Mouse (Mus musculus) layer of hippocampus, adult 11-12 months (tissue): Measurements from ENCODE around the gene Nlrp6.
"Not testable (repeated sequence)": the region's sequence is repeated elsewhere in the genome, so short reads cannot be mapped to it uniquely, and the experiment has no call there.

Source experiments
- DNase-seq: peaks from one replicate; pipeline ENCODE4 v3.0.0; 2022; ENCODE audit warnings: low spot score

Gene Nlrp6

DNA sequence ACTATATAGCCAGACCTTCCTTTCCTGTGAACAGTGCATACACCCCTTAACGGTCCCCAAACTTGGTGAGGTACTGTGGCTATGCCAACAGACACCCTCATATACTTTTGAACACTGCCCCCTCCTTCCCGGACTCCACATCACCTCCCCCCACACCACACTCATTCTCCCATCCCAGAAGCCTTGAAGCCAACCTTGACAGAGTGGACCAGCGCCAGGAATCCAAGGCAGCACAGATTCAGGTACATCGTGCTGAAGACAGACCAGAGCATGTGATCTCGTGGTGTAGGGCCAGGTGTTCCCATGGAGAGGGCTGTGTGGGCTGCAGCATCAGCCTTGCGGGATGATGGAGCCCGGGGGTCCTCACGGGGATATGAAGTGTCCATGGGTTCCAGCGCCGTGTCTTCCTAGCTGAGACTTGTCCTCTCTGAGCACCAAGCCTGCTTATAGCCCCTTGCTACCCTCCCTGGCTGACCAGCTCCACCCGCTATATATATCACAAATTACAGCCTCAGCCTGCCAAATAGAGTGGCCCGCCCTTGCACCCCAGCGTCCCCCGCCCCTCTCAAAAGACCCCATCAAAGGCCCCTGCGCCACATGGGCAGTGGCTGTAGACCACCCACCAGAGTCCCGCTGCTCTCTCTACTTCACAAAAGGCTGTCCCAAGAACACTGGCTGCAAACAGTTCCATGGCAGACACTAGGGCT lies 29.3 kb downstream of the Nlrp6 start, which contains the start of gene Ifitm5:
TSS of gene Ifitm5 (minus strand) at position 468 of the 707 bp plus-strand sequence.
- DNase-seq: no peak

DNA sequence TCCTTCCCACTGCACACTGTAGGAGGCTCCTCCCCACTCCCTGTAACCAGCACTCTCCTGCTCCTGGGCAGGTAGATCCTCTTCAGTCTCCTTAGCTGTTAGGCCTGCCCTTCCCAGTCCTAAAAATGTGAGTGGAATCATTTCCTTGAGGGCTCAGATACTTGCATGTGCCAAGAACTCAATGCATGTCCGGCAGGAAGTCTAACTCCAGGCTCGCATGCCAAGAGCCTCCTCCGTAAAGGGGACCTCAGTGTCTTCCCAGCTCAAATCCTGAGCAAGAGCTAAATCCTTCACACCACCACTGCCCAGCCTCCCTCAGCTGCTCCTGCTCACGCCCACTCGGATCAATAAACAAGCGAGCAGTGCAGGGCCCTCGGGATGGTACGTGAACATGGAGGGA lies 30.3 kb downstream of the Nlrp6 start:
- DNase-seq: no peak

DNA sequence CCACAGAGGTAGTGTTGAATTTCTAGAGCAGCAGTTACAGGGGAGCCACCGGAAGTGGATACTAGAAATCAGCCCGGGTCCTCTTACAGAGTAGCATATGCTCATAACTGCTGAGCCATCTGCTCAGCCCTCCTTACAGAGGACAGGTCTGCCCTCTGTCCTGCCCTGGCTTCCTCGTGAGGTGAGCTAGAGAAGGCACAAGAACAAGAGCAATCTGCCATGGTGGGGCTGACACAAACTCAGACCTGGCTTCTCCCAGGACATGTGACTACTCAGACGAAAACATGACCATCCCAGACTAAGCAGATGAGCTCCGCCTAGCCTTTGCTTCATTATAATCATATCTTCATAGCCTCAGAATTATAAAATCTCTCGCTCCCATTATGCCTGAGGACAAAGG lies 31.1 kb downstream of the Nlrp6 start:
- no peak for DNase-seq

DNA sequence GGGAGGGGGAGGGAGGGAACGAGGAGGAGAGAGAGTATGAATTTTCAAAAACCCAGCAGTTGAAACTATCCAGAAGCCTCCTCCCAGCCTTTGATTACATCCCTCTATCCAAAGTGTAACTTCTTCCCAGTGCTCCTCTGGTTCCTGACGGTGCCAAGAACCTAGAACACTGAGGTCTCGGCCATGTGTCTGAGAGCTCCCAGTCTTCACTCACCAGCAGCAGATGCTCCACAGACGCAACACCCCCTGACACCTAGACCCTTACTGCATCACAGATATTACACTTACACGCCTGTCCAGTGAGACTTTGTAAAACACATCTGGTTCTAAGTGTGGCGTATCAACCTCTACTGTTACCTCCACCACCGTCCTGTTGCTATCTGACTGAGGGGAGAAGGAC lies 31.7 kb downstream of the Nlrp6 start:
- no peak for DNase-seq

DNA sequence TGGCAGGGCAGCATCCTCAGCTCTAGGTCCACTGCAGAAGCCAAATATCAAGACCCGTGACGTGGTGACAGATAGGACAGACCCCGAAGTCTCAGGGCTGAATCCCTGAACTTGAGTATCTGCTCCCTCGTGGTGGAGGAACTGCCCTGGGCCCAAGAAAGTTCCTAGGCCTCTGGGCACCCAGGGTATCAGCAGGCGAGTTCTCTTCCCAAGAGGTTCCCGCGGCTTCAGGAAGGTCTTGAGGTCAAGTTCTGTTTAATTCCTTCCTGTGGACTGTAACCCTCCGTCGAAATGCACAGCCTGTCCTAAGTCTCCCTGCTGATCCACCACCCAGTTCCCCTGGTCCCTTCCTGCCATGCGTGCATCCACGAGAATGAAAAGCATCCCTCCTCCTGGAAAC lies 32.4 kb downstream of the Nlrp6 start:
- DNase-seq: no peak

DNA sequence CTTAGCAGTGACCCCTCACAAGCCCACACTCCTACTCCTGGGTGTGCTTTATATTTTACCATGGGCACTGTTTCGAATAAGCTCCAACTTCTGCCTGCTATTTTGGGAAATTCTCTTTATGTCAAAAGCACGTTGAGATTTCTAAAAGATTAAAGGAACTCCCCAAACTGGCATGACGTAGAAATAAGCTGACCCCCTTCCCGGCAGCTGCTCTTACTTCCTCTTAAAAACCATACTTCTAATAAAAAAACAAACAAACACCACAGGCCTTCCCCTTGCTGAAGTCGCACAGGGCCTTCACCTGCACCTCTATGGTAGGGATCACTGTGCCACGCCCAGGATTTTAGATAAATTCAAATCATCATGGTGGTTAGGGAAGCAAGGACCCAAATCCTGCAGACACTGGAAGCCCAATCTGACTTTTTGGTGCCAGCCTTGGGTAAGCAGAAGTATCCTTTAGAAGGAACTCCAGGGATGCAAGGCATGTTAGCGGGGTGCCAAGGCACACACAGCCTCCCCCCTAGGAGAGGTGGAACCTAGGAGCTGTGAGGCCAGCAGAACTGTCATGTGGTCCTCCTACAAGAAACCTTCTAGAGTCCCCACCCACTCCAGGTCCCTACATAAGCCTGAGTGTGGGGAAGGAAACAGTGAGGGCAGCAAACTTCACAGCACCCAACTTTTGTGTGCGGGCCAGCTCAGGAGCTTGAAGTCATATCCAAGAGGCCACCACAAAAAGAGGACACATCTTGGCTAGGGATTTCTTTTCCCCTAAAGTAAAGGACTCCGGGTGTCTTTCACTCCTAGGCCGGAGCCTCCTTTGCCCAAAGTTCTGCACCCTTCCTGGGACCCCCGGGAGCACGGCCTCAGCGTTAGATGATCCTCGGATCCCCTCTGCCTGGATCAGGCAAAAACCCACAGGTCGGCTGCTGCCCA lies 33.4 kb downstream of the Nlrp6 start:
- DNase-seq: no peak

DNA sequence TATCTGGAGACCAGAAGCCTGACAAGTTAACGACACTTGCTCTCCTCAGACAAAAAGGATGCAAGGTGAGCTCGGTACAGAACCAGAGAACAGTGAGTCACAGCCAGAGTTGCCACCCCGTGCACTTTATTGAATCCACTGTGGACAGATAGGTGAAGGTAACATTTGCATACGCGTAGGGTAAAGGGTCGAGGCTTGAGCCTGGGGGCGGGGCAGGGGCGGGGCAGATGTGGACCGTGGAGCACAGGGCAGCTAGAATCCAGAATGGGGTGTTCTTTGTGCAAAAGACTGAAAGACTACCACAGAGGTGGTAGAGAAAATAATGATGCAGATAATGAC lies 34.0 kb downstream of the Nlrp6 start:
- DNase-seq: no peak

DNA sequence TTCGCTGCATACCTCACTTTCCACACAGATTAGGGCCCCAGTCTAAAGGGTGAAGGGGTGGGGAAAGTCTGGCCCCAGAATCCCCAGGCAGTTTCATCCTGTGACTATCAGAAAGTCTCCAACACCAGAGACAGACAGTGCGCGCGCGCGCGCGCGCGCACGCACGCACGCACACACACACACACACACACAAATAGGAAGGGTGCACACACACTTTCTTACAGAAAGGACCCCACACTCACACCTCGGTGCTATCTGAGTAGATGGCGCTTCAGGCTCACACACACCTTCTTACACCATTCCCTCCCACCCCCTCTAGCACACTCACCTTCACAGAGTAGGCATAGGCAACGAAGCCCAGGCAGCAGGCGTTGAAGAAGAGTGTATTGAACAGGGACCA lies 34.6 kb downstream of the Nlrp6 start:
- no peak for DNase-seq

DNA sequence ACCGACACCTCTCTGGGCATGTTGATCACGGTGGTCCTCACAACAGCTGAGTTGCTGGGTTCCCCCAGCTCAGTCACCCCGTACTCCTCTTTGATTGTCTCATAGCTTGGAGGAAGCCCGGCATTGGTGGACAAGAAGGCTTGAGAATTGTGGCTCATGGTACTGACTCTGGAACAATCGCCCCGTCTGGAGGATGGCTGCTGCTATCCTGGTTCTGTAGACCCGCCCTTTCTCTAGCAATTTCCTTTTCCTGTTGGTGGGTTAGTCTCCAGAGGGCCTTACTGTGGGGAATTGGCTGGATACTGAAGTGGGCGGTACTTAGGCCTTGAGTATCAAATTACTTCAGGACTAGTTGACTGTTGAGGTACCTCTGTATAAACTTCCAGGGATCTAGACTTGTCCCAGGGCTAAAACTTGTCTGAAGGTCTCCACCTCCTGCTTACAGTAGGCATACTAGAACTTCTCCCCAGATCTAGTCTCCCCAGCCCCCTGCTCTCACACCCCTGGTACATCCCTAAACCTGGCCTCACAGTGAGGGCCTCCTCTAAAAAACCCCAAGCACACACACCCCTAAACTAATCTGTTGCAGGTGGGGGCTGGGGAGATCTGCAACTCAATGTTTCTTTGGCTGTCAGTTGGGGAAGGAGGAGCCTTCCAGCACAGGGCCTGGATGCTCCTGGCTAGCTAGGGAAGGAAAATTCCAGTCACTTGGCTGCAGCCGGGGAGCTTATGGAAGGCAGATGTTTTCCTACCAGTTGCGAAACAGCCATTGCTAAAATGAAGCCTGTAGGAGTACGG lies 35.3 kb downstream of the Nlrp6 start, which contains the start of the genes Gm45717 and Ifitm2:
TSS of gene Gm45717 (minus strand) at position 180 of the 798 bp plus-strand sequence.
TSS of gene Ifitm2 (minus strand) at position 230 of the 798 bp plus-strand sequence.
- peak; percentile 25 for DNase-seq

DNA sequence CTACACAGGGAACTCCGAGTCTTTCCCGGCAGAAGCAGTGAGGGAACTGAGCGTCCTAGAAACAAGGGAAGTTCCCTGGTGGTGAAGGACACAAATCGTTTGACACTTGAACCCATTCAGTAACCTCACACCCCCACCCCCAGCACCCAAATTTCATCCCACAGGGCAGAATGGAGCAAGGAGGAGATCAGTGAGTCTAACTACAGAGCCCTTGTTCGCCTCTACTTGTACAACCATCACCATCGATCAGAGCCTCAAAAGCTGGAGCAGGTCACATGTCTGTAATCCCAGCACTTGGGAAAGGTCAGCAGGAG lies 35.8 kb downstream of the Nlrp6 start:
- DNase-seq: no peak

DNA sequence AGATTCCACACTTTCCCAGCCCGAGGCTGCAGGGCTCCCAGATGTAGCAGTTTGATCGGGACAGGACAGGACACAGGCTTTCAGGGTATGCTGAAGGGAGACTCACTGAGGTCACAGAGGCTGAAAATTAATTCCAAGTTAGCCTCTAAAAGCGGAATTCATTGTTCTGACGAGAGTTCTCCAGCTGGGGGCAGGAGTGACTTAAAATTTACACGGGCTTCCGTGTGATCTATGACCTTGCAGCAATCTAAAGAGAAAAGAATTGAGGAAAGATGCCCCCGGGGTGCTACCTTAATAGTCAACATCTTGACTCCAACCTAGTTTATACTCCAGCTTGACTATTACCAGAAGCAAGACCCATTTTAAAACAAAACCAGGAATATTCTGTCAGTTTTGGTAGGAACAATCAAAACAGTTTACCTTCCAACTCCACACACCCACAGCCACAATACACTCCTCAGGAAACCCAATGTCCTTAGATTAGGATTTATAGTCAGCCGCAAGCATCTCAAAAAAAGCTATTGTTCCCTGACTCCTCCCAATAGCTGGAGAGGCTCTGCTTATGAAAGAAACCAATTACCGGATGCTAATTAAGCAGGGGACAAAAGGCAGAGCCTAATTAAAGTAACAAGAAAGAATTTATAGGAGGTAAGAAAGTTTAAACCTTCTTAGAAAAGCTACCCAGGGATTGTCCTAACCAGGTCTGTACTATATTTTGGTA lies 38.6 kb downstream of the Nlrp6 start:
- peak; percentile 47 for DNase-seq

DNA sequence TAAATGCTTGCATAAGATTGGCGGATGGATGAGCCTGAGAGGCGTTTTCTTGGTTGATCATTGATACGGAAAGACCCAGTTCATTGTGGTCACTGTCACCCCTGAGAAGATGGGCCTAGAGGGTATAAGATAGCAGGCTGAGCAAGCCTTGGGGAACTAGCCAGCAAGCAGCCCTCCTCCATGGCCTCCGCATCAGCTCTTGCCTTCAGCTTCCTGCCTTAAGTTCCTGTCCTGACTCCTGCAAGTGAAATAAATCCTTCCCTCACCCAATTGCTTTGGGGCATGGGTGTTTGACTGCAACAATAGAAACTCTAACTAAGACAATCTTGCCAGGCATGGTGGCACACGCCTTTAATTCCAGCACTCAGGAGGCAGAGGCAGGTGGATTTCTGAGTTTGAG lies 39.3 kb downstream of the Nlrp6 start:
- DNase-seq: no peak

DNA sequence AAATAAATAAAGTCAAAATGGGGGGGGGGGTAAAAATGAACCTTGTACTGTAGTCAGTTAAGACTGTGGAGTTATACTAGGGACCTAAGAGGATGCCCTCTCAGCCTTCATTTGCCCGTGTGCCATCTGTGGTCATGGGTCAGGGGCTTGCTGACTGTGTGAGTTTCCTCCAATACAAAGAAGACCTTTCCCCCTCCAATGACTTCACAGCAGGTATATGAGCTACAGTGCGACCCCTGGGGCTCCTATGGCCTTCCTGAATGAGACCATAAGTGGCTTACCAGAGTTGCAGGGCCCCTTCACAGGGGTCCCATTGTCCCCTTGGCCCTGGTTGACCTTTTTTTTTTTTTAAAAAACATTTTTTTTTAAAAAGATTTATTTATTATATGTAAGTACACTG lies 40.7 kb downstream of the Nlrp6 start:
- no peak for DNase-seq

DNA sequence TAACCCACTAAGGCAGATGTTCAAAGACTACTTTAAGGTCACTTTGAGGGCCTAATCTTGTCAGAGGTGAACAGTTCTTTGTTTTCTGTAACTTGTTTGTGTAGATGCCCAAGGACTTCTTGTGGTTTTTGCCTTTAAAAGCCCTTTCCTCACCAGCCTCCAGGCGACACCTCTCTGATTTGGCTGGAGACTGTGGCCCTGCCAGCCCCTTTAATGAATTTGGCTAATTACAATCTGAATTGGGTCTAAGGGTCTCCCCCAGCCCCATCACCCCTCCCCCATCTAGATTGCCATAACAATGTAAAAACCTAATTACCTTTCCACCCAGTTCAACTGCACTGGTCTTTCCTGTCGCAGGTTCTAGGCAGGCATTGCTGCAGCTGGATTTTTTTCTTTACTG lies 42.0 kb downstream of the Nlrp6 start:
- DNase-seq: no peak

DNA sequence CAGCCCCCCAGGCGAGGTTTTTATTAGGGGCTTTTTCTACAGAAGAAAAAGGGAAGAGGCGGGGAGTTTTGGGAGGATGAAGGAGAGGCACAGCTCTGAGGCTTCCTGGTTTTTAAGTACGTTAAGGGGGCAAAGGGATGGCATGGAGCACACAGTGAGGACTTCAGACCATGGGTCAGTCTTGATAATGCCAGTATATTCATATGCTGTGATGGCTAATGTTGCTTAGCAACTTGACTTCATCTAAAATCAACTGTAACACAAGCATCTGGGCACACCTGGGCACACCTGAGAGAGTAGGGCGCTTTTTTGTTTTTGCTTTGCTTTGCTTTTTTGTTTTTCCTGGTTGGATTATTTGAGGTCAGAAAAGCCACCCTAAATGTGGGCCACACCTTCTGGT lies 46.2 kb downstream of the Nlrp6 start, which contains the start of gene Ifitm1:
TSS of gene Ifitm1 (plus strand) at position 301 of the 400 bp plus-strand sequence.
- DNase-seq: no peak

DNA sequence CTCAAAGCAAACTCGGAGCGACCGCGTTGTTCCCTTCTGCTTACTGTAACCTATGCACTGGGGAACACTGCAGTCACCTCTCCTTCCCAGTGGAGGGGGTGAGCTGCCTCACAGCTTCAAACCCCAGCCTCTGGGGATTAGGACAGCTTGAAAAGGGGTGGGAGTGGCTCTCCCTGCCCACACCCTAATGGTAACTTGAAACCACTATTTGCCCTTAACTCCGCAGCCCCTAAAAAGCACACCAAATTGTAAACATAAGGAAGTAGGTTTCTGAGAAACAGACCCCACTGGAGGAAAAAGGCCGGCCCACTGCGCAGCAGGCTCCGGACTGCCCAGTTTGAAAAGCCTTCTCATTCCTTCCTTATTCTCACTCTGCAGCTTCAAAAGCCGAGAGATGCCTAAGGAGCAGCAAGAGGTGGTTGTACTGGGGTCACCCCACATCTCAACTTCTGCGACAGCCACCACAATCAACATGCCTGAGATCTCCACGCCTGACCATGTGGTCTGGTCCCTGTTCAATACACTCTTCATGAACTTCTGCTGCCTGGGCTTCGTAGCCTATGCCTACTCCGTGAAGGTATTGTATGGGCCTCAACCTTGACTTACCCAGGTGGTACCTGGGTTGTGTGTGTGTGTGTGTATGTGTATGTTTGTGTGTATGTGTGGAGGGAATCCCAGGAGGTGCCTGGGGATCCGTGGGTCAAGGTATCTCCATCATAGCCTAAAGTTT lies 47.3 kb downstream of the Nlrp6 start:
- DNase-seq: no peak

DNA sequence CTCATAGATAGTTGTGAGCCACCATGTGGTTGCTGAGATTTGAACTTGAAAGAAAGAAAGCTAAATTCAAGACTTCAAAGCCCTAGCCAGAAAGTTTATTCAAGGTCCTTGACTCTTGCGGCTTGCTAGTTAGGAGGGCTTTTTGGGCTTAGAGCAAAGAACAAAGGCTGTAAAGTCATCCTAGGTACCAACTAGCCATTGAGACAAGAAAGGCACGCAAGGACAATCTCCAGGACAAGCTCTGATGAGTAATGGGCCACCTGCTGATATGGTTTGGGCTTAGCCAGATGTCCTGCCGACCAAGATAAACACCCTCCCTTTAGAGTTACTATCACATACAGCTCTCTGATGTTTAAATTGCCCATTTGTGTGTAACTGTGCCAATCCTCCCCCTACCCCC lies 48.0 kb downstream of the Nlrp6 start:
- DNase-seq: not testable (repeated sequence)

DNA sequence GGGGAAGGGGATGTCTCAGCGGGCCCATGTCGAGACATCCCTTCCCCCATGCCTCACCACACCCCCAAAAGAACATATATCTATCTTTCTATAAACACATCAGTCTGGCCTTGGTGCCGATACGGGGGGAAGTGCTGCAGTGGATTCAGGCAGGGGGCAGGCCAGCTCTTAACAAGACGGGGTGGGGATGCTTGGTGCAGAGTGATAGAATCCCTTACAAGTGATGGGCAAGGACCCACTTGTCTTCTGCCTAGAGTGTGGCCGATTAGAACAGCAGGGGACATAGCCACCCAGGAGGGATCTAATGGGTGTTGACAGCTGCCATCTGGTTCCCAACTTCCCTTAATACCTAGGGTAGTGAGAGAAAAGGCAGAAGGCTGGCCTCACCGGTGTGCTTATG lies 50.2 kb downstream of the Nlrp6 start:
- DNase-seq: no peak

DNA sequence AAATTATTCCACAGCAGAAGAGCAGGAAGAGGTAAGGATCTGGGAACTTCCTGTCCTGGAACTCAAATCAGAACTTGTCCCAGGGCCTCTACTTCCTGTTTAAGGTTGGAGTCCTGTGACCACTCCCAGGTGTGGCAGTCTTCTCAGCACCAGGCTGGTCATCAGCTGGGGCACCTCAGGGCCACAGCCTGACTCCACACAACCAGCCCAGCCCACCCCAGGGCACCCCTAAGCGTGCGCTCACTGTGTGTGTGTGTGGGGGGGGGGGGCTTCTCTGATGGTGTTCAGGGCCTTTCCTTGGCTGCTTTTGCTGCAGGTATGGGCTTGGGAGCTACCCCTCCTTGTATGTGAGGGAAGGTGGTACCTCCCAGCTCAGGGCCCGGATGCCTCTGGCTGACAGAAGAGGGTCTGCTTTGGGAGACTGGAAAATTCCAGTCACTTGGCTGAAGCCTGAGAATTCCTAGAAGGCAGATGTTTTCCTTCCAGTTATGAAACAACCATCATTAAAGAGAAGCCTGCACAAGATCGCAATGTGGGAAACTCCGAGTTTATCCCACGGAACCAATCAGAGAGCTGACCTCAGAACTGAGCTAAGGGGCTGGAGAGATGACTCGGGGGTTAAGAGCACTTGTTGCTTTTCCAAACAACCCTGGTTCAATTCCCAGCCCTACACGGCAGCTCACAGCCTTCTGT lies 50.9 kb downstream of the Nlrp6 start:
- no peak for DNase-seq

DNA sequence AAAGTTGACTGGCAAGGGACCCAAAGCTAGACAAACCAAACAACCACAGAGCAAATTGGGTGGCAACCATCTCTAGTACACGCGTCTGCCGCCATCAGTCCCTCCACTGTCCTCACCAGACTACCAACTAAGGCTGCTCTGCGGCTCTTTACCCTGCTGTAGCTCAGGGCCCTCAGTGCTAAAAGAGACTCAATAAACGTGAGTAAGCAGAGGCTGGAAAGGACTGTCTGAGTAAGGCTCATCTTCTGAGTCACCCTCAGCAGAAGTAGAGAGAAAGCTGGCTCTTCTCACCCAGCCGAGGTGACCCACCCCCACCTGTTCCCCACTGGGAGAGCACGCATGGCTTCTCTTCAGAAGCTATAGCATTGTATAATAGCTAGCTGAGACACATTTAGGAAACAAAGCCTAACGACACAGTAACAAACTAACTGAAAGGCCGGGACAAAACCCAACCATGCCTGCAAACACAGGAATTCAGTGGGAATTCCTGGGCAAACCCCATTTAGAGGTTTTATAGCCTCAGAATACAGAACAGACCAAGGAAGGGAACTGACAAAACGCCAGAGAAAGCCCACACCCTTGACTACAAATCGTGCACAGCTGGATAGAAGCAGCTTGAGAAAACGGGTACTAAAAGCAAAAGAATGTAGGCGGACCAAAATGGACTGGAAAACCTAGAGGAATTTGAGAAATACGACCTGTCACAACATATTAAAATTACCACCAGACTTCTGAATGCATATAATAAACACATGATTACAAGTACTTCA lies 52.9 kb downstream of the Nlrp6 start:
- DNase-seq: no peak
